Mouse (Mus musculus): ENCODE data around the gene Phf2.

DNA sequence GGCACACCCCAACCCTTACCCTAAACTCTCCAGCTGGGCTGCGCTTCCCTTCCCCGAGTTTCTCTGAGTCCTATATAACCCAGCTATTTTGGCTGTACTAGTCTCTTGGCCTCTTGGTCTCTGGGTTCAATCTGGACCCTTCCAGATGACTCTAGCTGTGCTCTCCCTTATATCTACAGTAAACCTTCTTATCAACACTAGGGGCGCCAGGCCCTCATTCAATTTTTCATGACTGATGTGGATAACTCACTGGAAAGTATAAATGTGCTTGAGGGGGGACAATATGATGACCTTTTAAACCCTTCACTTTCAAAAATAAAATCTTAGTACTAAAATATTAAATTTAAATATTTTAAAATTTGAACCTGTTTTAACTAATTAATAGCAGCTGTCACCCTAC is 18.1 kb downstream of the Phf2 start:
- no peak for TF ChIP-seq FOSL1 (IDR thresholded peaks at IDR 0.05; ENCODE audit: insufficient read depth, low read length, poor library complexity, severe bottlenecking)
- TF ChIP-seq CTCF (IDR thresholded peaks at IDR 0.05; ENCODE audit: control insufficient read depth, insufficient read depth, insufficient read length) = no peak
- TF ChIP-seq CEBPB (IDR thresholded peaks at IDR 0.05; ENCODE audit: low read depth) = no peak
- no peak for TF ChIP-seq MAX (IDR thresholded peaks at IDR 0.05)
- no peak for TF ChIP-seq MYOG (IDR thresholded peaks at IDR 0.05; ENCODE audit: control insufficient read depth, extremely low read depth, insufficient read length)
- no peak for TF ChIP-seq USF1 (IDR thresholded peaks at IDR 0.05; ENCODE audit: low read depth)
